Mouse (Mus musculus) left cerebral cortex, postnatal 25 days (tissue): ENCODE results near the gene Emilin2. TPM values are rescaled to one million over a fixed set of nuclear protein-coding genes. Genes with fewer than 3 reads are reported as not detected.

Source experiments
- DNase-seq, 2 experiments: peaks; one replicate each; pipeline ENCODE4 v3.0.0; 2022; ENCODE audit warnings: low spot score in 2 of 2, mixed read lengths in 1 of 2
- intact Hi-C: fragments of 180-260 bp; cut with DNase I; formaldehyde crosslinking; loops from one replicate; pipeline ENCODE4 v1.15.1; 2025
- total RNA-seq, 2 experiments: library from RNA; stranded (reverse); gene quantifications; 2 replicates each; pipeline ENCODE4 v1.2.3; 2021

The Emilin2 gene
- total RNA-seq, 2 experiments from 2014 or later: 1.9 to 2.5 TPM

GRCm38 (mm10) chr17:71211962-71212646, 99.7 kb downstream of the Emilin2 start:
- no peak for DNase-seq
- intact Hi-C loops: no loop called here

- DNase-seq: no peak
- intact Hi-C loops: no loop called here
Measured at GRCm38 (mm10) chr17:71209936-71210335, 101.8 kb downstream of the Emilin2 start.

GRCm38 (mm10) chr17:71208921-71209320, 102.9 kb downstream of the Emilin2 start:
- DNase-seq: no peak
- intact Hi-C loops: no loop called here

GRCm38 (mm10) chr17:71208376-71208775, 103.4 kb downstream of the Emilin2 start:
- intact Hi-C loops: no loop called here
- no peak for DNase-seq

GRCm38 (mm10) chr17:71207268-71207667, 104.5 kb downstream of the Emilin2 start:
- intact Hi-C loops: no loop called here
- DNase-seq: no peak

- intact Hi-C loops: no loop called here
- no peak for DNase-seq
Measured at GRCm38 (mm10) chr17:71206136-71206893, 105.5 kb downstream of the Emilin2 start.

- intact Hi-C loops: loop anchor here (5.0 kb wide), 1 partner anchor 202 kb away; the partner anchor contains the start of genes Myl12a and Myom1
Measured at GRCm38 (mm10) chr17:71204809-71205091, 107.0 kb downstream of the Emilin2 start.

GRCm38 (mm10) chr17:71203998-71204808, 107.6 kb downstream of the Emilin2 start:
- intact Hi-C loops: loop anchor here (5.0 kb wide), 1 partner anchor 202 kb away; the partner anchor contains the start of genes Myl12a and Myom1
- no peak for DNase-seq

More at GRCm38 (mm10) chr17:71204809-71205091, 107.0 kb downstream of the Emilin2 start:
- no peak for DNase-seq

Other genes starting within 250 kb of the Emilin2 start
- gene Lpin2, start 129.4 kb downstream of the Emilin2 start, total RNA-seq: 10 to 100 TPM; 81.0 to 85.1 TPM
- gene Gm4707, start 147.9 kb upstream of the Emilin2 start, total RNA-seq: 1 to 10 TPM; 2.2 to 2.5 TPM
- 10 to 100 TPM; 30.7 to 32.0 TPM for gene Smchd1, start 163.4 kb upstream of the Emilin2 start, total RNA-seq
- gene Ndc80, start 214.9 kb upstream of the Emilin2 start, total RNA-seq: under 1 TPM; 0.34 to 0.57 TPM
- 1 to 10 TPM; 1.6 to 1.7 TPM for gene Spdya, start 240.1 kb upstream of the Emilin2 start, total RNA-seq